Mouse (Mus musculus): Measurements from ENCODE around the gene Arhgap15.

GRCm38 (mm10) chr2:44304261-44304970, 555.8 kb downstream of the Arhgap15 start:
- TF ChIP-seq CTCF (IDR thresholded peaks at IDR 0.05; ENCODE audit: extremely low read depth, insufficient read depth, insufficient read length, insufficient replicate concordance) (no peak), POLR2A (IDR thresholded peaks at IDR 0.05; ENCODE audit: low read depth, low read length) (no peak)
